In genomic region chr15:59820317-59820716, GRCm38 (mm10) we compare ENCODE assay signal across 20 mouse cellular contexts.
DNase-seq lines count a peak whose midpoint lies in the region; ATAC-seq and TF ChIP-seq lines count a peak whose summit lies in the region.
"Had no signal": no experiment of that assay in that cellular context is flagged by ENCODE, and none has a peak within 500 bp of the region (broad histone marks: within the 10 kb centered on the region; RNA-seq: fewer than 3 reads in every experiment).

No protein-coding gene starts in this region.

- H3K4me3 ChIP-seq in liver, postnatal 0 days (ENCODE audit: low read depth, low read length) = no peak overlapping the region
- no peak overlapping the region for H3K4me3 ChIP-seq in ES-Bruce4 (ENCODE audit: low read depth, low read length)
- no peak overlapping the region for H3K4me3 ChIP-seq in stomach, postnatal 0 days (ENCODE audit: low read depth, low read length)
- no peak overlapping the region for H3K4me3 ChIP-seq in kidney, embryonic 14.5 days (ENCODE audit: low read length)
- H3K4me3 ChIP-seq: embryonic facial prominence, embryonic 12.5 days; forebrain, embryonic 15.5 days; heart, embryonic 13.5 days; hindbrain, embryonic 12.5 days had no signal

- no peak for ATAC-seq in liver, postnatal 0 days
- no peak for ATAC-seq in stomach, postnatal 0 days (ENCODE audit: low FRiP score, low TSS enrichment)
- no peak for ATAC-seq in kidney, embryonic 14.5 days (ENCODE audit: low FRiP score, low TSS enrichment)
- ATAC-seq: activated CD4-positive, CD25-positive, alpha-beta regulatory T cell, adult 4 months; forebrain, embryonic 15.5 days; hindbrain, embryonic 16.5 days had no signal

- no peak for TF ChIP-seq POLR2A in ES-Bruce4 (IDR thresholded peaks at IDR 0.05; ENCODE audit: insufficient read depth, low read length)

- peak; percentile 41 for TF ChIP-seq CTCF in liver, postnatal 0 days (IDR thresholded peaks at IDR 0.05; ENCODE audit: low read depth)
- peak; percentile 19 for TF ChIP-seq CTCF in ES-Bruce4 (IDR thresholded peaks at IDR 0.05; ENCODE audit: low read depth, low read length)
- peak; percentile 36 for TF ChIP-seq CTCF in stomach, postnatal 0 days (IDR thresholded peaks at IDR 0.05; ENCODE audit: low read depth)

- no peak for DNase-seq in liver, postnatal 0 days
- no peak for DNase-seq in liver
- DNase-seq in thymus, postnatal 14 days = peak; percentile 14
- DNase-seq in thymus, adult 18-20 months = no peak
- DNase-seq in stomach, postnatal 0 days (ENCODE audit: low spot score) = no peak
- no peak for DNase-seq in kidney, postnatal 10 days
- DNase-seq: adrenal gland, postnatal 14 days; cerebellum, adult 11-12 months; cerebellum, adult 9-10 months; cerebellum, postnatal 25 days; gastrocnemius, postnatal 14 days; heart, postnatal 36 days had no signal

- WGBS in liver, postnatal 0 days (ENCODE audit: insufficient replicate concordance) = 68% methylated on average over 10 of the region's 10 CpGs
- WGBS in stomach, postnatal 0 days = 78% methylated on average over 10 of the region's 10 CpGs
- 78% methylated on average over 10 of the region's 10 CpGs for WGBS in kidney, embryonic 14.5 days

- no peaks in the 10 kb centered on the region for H3K9me3 ChIP-seq in liver, postnatal 0 days (ENCODE audit: low read length)
- H3K9me3 ChIP-seq in ES-Bruce4 (replicated peaks; ENCODE audit: control insufficient read depth, insufficient read depth, low read length, poor library complexity, severe bottlenecking) = no peaks in the 10 kb centered on the region
- no peaks in the 10 kb centered on the region for H3K9me3 ChIP-seq in stomach, postnatal 0 days (ENCODE audit: control insufficient read depth, low read length)
- H3K9me3 ChIP-seq in kidney, embryonic 14.5 days (ENCODE audit: control insufficient read depth, low read length) = no peaks in the 10 kb centered on the region
- H3K9me3 ChIP-seq: embryonic facial prominence, embryonic 12.5 days; forebrain, embryonic 15.5 days; heart, embryonic 13.5 days; hindbrain, embryonic 12.5 days had no signal

- peaks cover 9% of the 10 kb centered on the region for H3K4me1 ChIP-seq in liver, postnatal 0 days (ENCODE audit: insufficient read depth)
- H3K4me1 ChIP-seq in ES-Bruce4 (ENCODE audit: control insufficient read depth, insufficient read depth, low read length) = peaks cover 6% of the 10 kb centered on the region
- H3K4me1 ChIP-seq in stomach, postnatal 0 days (replicated peaks; ENCODE audit: control insufficient read depth, insufficient read depth) = 0 out of 2 replicates have a peak, but pooled peaks cover 2% of the 10 kb centered on the region
- peaks cover 13% of the 10 kb centered on the region for H3K4me1 ChIP-seq in kidney, embryonic 14.5 days (ENCODE audit: control insufficient read depth, insufficient read depth, low read length)
- H3K4me1 ChIP-seq: forebrain, embryonic 15.5 days; hindbrain, embryonic 12.5 days had no signal

- H3K27ac ChIP-seq in liver, postnatal 0 days (ENCODE audit: low read depth) = no peak overlapping the region
- no peak overlapping the region for H3K27ac ChIP-seq in ES-Bruce4 (ENCODE audit: insufficient read depth, low read length)
- no peak overlapping the region for H3K27ac ChIP-seq in stomach, postnatal 0 days (replicated peaks)
- no peak overlapping the region for H3K27ac ChIP-seq in kidney, embryonic 14.5 days (ENCODE audit: low read depth, low read length)
- H3K27ac ChIP-seq: embryonic facial prominence, embryonic 12.5 days; forebrain, embryonic 15.5 days; heart, embryonic 13.5 days; hindbrain, embryonic 12.5 days had no signal

- TF ChIP-seq EP300 in liver, postnatal 0 days (IDR thresholded peaks at IDR 0.05; ENCODE audit: low read depth) = no peak
- TF ChIP-seq EP300 in ES-Bruce4 (IDR thresholded peaks at IDR 0.05; ENCODE audit: insufficient read depth, low read depth, low read length) = no peak
- TF ChIP-seq EP300 in stomach, postnatal 0 days (optimal IDR thresholded peaks at IDR 0.05) = no peak

- H3K4me2 ChIP-seq in liver, postnatal 0 days (ENCODE audit: low read depth, low read length) = no peak overlapping the region
- H3K4me2 ChIP-seq in stomach, postnatal 0 days (replicated peaks; ENCODE audit: low read depth) = no peak overlapping the region
- no peak overlapping the region for H3K4me2 ChIP-seq in kidney, embryonic 14.5 days (replicated peaks; ENCODE audit: low read depth, low read length)
- H3K4me2 ChIP-seq: embryonic facial prominence, embryonic 12.5 days; forebrain, embryonic 15.5 days; heart, embryonic 13.5 days; hindbrain, embryonic 12.5 days had no signal

- H3K27me3 ChIP-seq in liver, postnatal 0 days (ENCODE audit: insufficient read depth, low read length) = no peaks in the 10 kb centered on the region
- no peaks in the 10 kb centered on the region for H3K27me3 ChIP-seq in ES-Bruce4 (ENCODE audit: control insufficient read depth, insufficient read depth, low read length, poor library complexity, severe bottlenecking)
- H3K27me3 ChIP-seq in stomach, postnatal 0 days (ENCODE audit: control insufficient read depth, insufficient read depth, low read length) = no peaks in the 10 kb centered on the region
- H3K27me3 ChIP-seq in kidney, embryonic 14.5 days (ENCODE audit: control insufficient read depth, insufficient read depth, low read length) = no peaks in the 10 kb centered on the region
- H3K27me3 ChIP-seq: embryonic facial prominence, embryonic 12.5 days; forebrain, embryonic 15.5 days; heart, embryonic 13.5 days; hindbrain, embryonic 12.5 days had no signal

- no peaks in the 10 kb centered on the region for H3K36me3 ChIP-seq in liver, postnatal 0 days (replicated peaks; ENCODE audit: insufficient read depth, low read length)
- H3K36me3 ChIP-seq in ES-Bruce4 (ENCODE audit: control insufficient read depth, insufficient read depth, low read length, poor library complexity, severe bottlenecking) = no peaks in the 10 kb centered on the region
- H3K36me3 ChIP-seq in stomach, postnatal 0 days (ENCODE audit: control insufficient read depth, insufficient read depth, low read length) = no peaks in the 10 kb centered on the region
- H3K36me3 ChIP-seq in kidney, embryonic 14.5 days (ENCODE audit: control insufficient read depth, insufficient read depth, low read length) = no peaks in the 10 kb centered on the region
- H3K36me3 ChIP-seq: embryonic facial prominence, embryonic 12.5 days; forebrain, embryonic 15.5 days; heart, embryonic 13.5 days; hindbrain, embryonic 12.5 days had no signal

- no peak overlapping the region for H3K9ac ChIP-seq in liver, postnatal 0 days (replicated peaks)
- no peak overlapping the region for H3K9ac ChIP-seq in ES-Bruce4 (ENCODE audit: low read depth, poor library complexity, severe bottlenecking)
- H3K9ac ChIP-seq in stomach, postnatal 0 days (ENCODE audit: low read length) = no peak overlapping the region
- H3K9ac ChIP-seq in kidney, embryonic 14.5 days (ENCODE audit: low read depth, low read length) = no peak overlapping the region
- H3K9ac ChIP-seq: embryonic facial prominence, embryonic 12.5 days; forebrain, embryonic 15.5 days; heart, embryonic 13.5 days; hindbrain, embryonic 12.5 days had no signal
